Mouse (Mus musculus) megakaryocyte, embryonic 14.5 days (primary cell): ENCODE measurements at regions not wholly inside any gene's neighbourhood (a gene's known extent, or its start where the extent isn't known, plus 50 kb on each side); places are given as distances from the start of the nearest gene placed in this dataset.

Experiments used
- H3K27me3 ChIP-seq: replicated peaks from 2 replicates; pipeline ENCODE3; 2012; ENCODE audit warnings: inconsistent platforms
- H3K36me3 ChIP-seq: replicated peaks from 2 replicates; pipeline ENCODE3; 2012; ENCODE audit warnings: low read length, inconsistent platforms, mixed read lengths
- H3K4me1 ChIP-seq: 2 replicates; pipeline ENCODE4 v1.6.1; 2012; ENCODE audit warnings: inconsistent platforms
- H3K4me3 ChIP-seq: replicated peaks from 2 replicates; pipeline ENCODE3; 2012; ENCODE audit warnings: moderate library complexity, mild to moderate bottlenecking, inconsistent platforms
- H3K9me3 ChIP-seq: 2 replicates; pipeline ENCODE4 v1.6.1; 2012; ENCODE audit warnings: inconsistent platforms
- FLI1 ChIP-seq: IDR thresholded peaks from 2 replicates; pipeline ENCODE4 v1.6.1; 2012; ENCODE audit warnings: low read length, inconsistent platforms, mixed read lengths
- GATA1 ChIP-seq: IDR thresholded peaks from 3 replicates; pipeline ENCODE4 v1.6.1; 2012; ENCODE audit warnings: mixed read lengths, low read length, inconsistent platforms, borderline replicate concordance

- Histone ChIP-seq H3K4me3 (no peak overlapping the region), H3K36me3 (no peaks in the 10 kb centered on the region), H3K27me3 (peaks cover 3% of the 10 kb centered on the region), H3K9me3 (peaks cover 7% of the 10 kb centered on the region; the same call in 1 of the 2 replicates), H3K4me1 (peaks cover 11% of the 10 kb centered on the region; the same call in 1 of the 2 replicates)
- TF ChIP-seq FLI1: no peak
- TF ChIP-seq GATA1: no peak
These were observed 135.4 kb upstream of the Zfp648 start for GRCm38 (mm10) chr1:154065336-154066329.

- no peaks in the 10 kb centered on the region for H3K36me3 ChIP-seq
- H3K4me1 ChIP-seq: peaks cover 5% of the 10 kb centered on the region; the same call in 1 of the 2 replicates
- no peak for TF ChIP-seq GATA1
- no peak for TF ChIP-seq FLI1
- no peak overlapping the region for H3K4me3 ChIP-seq
- peaks cover 7% of the 10 kb centered on the region; the same call in 1 of the 2 replicates for H3K9me3 ChIP-seq
- peaks cover 3% of the 10 kb centered on the region for H3K27me3 ChIP-seq
These were observed 133.1 kb upstream of the Zfp648 start for GRCm38 (mm10) chr1:154067856-154068255.

DNA sequence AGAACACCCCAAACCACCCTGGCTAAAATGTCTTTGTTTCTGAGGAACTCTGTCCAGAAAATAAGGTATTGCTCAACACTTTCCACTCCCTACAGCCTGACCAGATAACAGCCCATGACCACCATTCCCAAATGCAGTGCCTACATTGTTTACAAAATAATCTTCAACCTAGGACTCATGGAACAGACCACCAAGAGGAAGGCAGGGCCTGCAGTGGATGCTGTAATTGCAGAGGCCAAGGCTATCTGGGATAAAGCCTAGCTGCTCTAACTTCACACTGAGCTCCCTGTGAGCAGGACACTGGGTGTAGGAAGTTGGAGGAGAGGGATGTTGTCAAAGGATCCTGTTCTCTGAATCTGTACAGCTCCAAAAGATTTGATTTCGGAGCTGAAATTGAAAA, 126.7 kb upstream of the Zfp648 start:
- TF ChIP-seq GATA1: no peak
- no peak for TF ChIP-seq FLI1

DNA sequence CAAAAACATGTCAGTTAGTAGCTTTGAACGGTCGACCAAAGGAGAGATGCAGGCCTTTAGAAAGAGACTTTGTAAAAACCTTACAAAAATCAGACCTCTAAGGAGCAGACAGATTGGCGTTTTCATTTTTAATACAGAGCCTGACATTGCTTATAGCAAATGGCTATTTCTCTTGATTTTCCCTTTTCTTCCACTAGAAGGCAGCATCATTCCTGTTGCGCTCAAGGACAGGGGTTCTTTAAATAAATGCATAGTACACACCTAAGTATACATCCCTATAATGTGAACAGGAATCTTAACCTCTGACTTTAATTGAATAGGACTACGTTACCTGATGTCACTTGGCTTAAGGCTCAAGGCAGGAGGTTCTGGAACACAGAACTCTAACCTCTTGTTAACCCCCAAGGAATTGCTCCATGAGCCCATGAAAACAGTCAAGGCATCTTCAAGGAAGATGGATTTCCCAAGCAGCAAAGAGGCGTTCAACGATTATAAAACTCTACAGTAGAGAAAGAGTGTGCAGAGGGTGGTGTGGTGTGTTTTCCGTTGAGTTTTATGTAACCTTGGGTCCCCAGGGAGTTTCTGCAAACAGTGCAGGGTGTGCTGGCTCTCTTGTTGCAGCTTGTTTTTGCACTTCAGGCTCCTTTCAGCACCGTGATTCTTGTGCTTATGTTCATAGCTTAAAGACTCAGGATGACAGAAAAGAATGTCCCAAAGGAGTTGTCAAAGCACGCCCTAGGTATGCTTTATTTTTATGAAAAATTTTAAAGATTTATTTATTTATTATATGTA, 124.1 kb upstream of the Zfp648 start:
- H3K27me3 ChIP-seq: peaks cover 6% of the 10 kb centered on the region
- TF ChIP-seq FLI1: no peak
- no peak for TF ChIP-seq GATA1
- H3K4me3 ChIP-seq: no peak overlapping the region
- no peaks in the 10 kb centered on the region for H3K36me3 ChIP-seq
- no peaks in the 10 kb centered on the region for H3K9me3 ChIP-seq
- peaks cover 9% of the 10 kb centered on the region; the same call in 1 of the 2 replicates for H3K4me1 ChIP-seq

More for the DNA sequence above, 126.7 kb upstream of the Zfp648 start:
- peaks cover 5% of the 10 kb centered on the region for H3K27me3 ChIP-seq
- H3K4me3 ChIP-seq: no peak overlapping the region
- peaks cover 6% of the 10 kb centered on the region; the same call in 1 of the 2 replicates for H3K4me1 ChIP-seq
- H3K9me3 ChIP-seq: no peaks in the 10 kb centered on the region
- no peaks in the 10 kb centered on the region for H3K36me3 ChIP-seq

GRCm38 (mm10) chr1:154080505-154081380, 120.2 kb upstream of the Zfp648 start:
- Histone ChIP-seq H3K9me3 (no peaks in the 10 kb centered on the region), H3K4me1 (peaks cover 4% of the 10 kb centered on the region; the same call in 1 of the 2 replicates), H3K27me3 (peaks cover 6% of the 10 kb centered on the region), H3K4me3 (no peak overlapping the region), H3K36me3 (no peaks in the 10 kb centered on the region)
- TF ChIP-seq GATA1: no peak
- TF ChIP-seq FLI1: no peak

DNA sequence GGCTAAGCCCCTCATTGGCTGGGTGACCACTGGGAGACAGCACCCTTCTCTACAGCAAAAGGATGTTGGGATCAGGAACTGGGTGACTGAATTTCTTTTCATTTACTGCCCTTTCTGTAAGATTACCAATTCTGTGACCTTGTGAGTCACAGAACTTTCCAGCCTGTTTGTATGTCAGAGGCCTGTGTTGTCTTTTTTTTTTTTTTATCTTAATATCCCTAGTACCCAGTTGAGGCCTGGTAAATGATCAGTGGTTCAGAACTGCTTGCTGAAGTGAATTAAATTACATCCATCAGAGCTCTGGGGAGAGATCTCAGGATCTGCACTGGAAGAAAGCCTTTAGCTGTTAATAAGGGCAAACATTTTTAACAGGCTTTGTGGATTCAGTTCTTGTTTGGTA, 114.8 kb upstream of the Zfp648 start:
- H3K27me3 ChIP-seq: peaks cover 4% of the 10 kb centered on the region
- H3K4me1 ChIP-seq: no peaks in the 10 kb centered on the region
- H3K36me3 ChIP-seq: no peaks in the 10 kb centered on the region
- H3K9me3 ChIP-seq: no peaks in the 10 kb centered on the region
- TF ChIP-seq GATA1 (no peak), FLI1 (no peak)
- H3K4me3 ChIP-seq: no peak overlapping the region

GRCm38 (mm10) chr1:154089815-154090214, 111.2 kb upstream of the Zfp648 start:
- Histone ChIP-seq H3K36me3 (no peaks in the 10 kb centered on the region), H3K4me1 (no peaks in the 10 kb centered on the region), H3K27me3 (peaks cover 4% of the 10 kb centered on the region), H3K9me3 (no peaks in the 10 kb centered on the region), H3K4me3 (no peak overlapping the region)
- TF ChIP-seq FLI1 (no peak), GATA1 (no peak)

DNA sequence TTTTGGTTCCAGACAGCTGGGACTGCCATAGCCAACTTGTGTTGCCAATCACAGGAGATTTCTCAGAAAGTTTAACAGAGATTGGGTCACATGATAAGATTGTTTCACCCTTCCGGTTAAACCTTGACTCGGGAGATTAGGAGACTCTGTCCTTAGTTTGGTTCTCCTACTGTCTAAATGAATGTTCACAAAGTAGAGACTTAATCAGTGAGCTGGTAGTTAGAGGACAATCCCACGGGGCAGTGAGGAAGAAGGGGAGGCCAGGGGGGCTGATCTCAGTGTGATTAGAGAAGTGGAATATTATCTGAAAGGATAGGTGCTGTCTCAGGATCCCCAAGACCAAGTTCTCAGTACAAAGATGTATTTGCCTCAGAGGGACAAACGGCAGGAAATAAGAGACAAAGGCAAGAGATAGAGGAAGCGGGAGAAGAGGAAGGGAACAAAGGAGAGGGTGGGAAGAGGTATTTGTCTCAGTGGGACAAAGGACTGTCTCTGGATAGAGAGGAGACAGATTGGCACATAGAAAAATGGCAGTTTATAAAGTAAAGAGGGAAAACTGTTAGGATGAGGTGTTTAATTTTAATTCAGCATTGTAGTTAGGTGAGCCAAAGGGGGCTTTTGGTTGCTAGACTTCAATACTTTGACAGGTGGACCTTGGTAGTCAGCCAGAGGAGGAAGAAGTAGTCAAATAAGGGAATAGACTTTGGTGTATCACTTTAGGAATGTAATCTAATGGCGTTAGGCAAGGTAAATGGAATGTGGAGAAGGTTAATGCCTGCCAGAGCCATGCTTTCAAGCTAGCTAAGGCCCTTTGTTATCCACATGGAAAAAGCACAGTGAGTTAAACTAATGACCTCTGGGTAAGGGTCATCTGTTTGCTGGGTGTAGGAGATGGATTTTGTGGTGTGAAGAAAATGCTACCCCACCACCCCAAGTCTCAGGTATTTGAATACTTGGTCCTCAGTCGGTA, 110.2 kb upstream of the Zfp648 start:
- no peak for TF ChIP-seq GATA1
- no peak for TF ChIP-seq FLI1
- Histone ChIP-seq H3K4me1 (no peaks in the 10 kb centered on the region), H3K36me3 (no peaks in the 10 kb centered on the region), H3K27me3 (peaks cover 3% of the 10 kb centered on the region), H3K4me3 (no peak overlapping the region), H3K9me3 (no peaks in the 10 kb centered on the region)
